Mouse (Mus musculus) cerebellum, adult 8-10 months (tissue): ENCODE results near the gene AA986860.
A peak's percentile ranks its signal among the peaks of the same experiment; 100 is the strongest.

Source experiments
- DNase-seq: peaks from one replicate; pipeline ENCODE4 v3.0.0; 2022

AA986860 gene

DNA sequence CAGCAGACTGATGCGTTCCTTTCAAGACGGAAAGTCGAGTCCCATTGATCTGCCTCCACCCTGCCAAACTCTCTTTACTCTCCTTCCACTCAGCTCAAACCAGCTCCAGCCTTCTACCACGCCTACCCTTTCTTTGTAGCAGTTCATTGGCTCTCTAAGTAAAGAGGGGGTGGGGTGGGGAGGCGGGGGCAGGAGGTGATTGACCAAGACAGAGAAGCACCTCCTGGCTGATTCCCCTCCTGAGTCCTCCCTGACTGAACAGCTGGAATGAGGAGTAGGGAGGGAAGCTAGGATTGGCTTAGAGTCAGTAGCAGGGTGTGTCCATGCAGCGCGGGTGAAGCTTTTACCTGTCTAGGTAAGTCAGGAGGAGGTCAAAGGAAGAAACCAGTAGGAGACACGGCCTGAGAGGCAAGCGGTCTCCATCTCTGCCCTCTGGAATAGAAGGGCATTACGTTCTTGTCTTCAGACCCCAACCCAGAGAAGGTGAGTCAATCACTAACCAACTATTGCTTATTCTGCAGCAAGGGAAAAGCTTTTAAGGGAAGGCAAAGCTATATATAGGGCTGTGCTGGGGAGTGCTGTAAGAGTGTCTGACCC lies at the start of gene AA986860:
TSS of gene AA986860 (plus strand) at position 236 of the 597 bp plus-strand sequence.
- DNase-seq, result no peak

GRCm38 (mm10) chr1:130683905-130684304 lies 47.9 kb upstream of the AA986860 start:
- DNase-seq, result no peak

GRCm38 (mm10) chr1:130698601-130699000 lies 33.2 kb upstream of the AA986860 start:
- DNase-seq, result no peak

DNA sequence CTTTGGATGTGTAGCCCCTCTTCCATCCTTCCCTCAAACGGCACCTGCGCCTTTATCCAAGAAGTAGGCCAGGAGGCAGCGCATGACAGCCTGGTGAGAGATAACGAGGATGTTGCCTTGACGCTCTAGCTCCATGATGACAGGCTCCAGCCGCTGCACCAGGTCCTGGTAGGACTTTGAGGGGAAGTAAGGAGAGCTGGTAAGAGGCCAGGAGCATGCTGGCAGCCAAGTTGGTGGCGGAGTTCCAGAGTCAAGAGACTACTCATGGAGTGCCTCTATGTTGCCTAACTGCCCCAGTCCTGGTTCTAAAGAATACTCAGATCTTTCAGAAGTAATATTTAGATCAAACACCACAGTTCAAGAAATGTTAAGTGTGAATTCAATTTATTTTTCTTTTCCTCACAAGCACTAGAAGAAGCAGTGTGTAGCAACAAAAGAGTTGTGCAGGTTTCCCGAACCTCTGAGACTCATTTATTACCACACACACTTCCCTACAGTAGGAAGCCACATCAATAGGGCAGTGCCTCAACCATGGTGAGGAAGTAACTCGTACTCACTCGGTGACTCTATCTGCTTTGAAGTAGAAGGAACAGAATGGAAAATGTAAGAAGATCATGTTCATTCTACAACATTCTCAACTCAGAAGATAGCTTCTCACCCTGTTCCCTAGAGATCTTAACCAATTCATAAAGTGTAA lies 31.7 kb upstream of the AA986860 start:
- DNase-seq, result peak; percentile 41

DNA sequence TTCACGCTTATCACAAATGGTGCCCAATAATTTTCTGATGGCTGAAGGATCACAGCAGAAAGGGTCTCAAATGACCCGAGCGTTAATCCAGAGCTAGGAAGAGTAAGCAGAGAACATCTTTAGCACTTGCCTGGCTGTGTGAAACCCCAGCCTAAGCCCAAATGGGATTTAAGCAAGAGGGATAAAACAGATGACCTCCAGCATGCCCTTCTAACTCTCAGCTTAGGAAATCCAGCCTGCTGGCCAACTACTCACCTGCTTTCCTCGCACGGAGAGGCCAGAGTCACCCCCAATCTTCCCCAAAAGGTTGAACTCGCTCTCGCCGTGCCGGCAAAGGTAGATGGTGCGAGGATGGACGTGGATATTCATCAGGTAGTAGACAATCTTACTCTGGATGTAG lies 29.8 kb upstream of the AA986860 start:
- DNase-seq, result no peak

DNA sequence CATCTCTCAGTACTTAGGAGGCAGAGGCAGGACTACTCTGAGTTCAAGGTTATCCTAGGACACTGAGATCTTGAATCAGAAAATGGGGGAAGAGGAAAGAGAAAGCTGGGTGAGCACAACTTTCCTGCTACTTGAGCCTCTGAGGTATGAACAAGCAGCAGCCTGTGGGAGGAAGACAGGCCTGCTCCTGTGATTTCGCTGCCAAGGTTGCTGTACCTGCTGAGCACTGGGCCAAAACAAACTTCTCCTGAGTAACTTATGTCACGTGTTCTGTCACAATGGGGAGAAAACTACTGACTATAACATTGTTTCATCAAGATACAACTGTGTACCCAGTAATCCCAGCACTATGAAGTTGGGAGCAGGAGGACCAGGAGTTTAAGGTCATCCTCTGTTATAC lies 28.2 kb upstream of the AA986860 start:
- no peak for DNase-seq

GRCm38 (mm10) chr1:130710283-130711080 lies 21.3 kb upstream of the AA986860 start:
- no peak for DNase-seq

DNA sequence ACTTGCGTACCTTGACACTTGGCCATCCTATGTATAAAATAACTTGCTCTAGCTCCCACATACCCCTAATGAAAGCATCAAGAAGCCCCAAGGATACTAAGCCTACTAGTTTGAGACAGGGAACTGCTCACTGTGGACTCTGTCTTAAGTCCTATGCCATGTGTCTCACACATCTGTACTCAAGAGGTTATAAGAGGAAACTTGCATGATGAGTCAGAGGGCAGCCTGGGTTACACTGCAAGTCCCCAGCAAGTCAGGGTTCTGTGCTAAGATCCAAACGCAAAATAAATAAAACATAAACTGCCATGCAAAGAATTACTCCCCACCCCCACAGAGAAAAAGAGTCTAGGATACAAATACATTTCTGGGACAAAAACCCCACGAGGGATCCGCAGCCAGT lies 17.7 kb upstream of the AA986860 start:
- no peak for DNase-seq

- DNase-seq, result peak; percentile 98
These were observed 16.1 kb upstream of the AA986860 start, which contains the start of gene Gm29427 for GRCm38 (mm10) chr1:130715561-130716217. Gene Gm29427 (minus strand): TSS chr1:130715799.

- no peak for DNase-seq
These were observed 15.6 kb upstream of the AA986860 start for GRCm38 (mm10) chr1:130716218-130716512.

- DNase-seq, result no peak
These were observed 15.1 kb upstream of the AA986860 start for GRCm38 (mm10) chr1:130716513-130717290.

DNA sequence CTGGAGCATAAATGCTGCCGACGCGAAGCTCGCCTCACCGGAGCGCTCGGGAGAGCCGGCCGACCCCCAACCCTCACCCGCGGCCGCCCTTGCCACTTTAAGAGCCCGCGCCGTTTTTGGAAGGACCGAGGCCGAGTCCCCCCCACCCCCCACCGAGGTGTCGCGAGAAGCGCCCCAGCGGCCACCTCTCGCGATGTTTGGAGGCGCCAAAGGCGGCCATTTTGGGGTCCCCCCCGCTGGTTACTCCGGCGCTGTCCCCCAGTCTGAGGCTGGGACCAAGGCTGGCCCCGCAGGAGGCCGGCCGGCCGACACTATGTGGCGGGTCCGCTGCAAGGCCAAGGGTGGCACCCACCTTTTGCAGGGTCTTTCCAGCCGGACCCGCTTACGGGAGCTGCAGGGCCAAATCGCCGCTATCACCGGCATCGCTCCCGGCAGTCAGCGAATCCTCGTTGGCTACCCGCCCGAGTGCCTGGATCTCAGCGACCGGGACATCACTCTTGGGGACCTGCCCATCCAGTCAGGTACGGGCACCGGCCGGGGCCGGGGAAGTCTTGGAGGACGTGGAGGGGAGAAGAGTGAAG lies 14.4 kb upstream of the AA986860 start, which contains the start of gene Yod1:
TSS of gene Yod1 (plus strand) at position 37 of the 581 bp plus-strand sequence.
- peak; percentile 90 for DNase-seq

- DNase-seq, result no peak
These were observed 7.6 kb upstream of the AA986860 start for GRCm38 (mm10) chr1:130724206-130724605.

DNA sequence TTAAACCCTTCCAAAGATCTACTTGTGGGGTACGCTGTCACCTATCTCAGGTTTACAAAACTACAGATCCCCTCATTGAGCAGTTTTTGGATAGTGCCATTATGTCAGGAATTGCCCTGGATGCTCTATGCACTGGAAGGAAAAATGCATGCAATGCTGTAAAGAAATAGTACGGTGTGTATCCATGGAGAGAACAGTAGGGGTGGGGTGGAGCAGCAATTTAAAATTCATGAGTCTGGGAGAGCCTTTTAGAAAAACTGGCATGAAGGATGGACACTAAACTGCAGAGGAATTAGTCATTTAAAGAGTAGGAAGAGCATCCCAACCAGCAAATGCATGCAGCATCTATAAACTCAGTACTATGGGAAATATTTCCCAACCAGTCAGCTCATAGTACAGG lies 5.4 kb upstream of the AA986860 start:
- DNase-seq, result no peak

- DNase-seq, result no peak
These were observed 3.7 kb upstream of the AA986860 start for GRCm38 (mm10) chr1:130728070-130728469.

DNA sequence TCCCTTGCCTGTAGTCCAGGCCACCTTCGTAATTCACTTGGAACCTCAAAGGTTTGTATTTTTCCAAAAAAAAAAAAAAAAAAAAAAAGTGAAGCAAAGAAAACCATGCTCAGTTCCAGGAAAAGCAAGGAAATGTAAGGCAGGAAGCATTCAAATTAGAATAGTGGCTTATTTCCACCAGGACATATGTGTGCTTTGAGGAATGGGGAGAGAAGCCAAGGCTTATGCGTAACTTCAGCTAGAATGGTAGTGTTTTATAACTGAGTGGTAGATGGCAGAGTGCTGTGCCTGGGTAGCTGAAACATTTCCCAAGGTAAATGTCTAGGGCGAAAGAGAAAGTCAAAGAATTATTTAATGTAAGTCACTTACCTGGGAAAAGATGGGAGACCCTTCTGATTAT lies 3.1 kb upstream of the AA986860 start:
- no peak for DNase-seq

DNA sequence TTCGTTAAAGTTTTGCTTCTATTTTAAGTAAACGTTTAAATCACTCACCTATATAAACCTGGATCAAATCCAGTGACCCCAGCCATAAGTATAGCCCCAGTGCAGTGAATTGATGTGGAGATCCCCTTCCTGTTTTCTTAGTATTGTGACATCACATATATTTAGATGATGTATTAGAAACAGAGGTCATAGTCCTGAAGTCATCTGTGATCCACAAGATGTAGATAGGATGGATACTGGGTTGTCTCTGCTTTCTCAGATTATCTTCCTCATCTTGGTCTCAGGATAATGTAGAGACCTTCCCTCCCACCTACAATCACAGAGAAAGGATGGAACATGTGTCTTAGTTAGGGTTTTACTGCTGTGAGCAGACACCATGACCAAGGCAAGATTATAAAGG lies 2.6 kb upstream of the AA986860 start, which contains the start of gene Pfkfb2:
TSS of gene Pfkfb2 (minus strand) at position 101 of the 400 bp plus-strand sequence.
- no peak for DNase-seq

DNA sequence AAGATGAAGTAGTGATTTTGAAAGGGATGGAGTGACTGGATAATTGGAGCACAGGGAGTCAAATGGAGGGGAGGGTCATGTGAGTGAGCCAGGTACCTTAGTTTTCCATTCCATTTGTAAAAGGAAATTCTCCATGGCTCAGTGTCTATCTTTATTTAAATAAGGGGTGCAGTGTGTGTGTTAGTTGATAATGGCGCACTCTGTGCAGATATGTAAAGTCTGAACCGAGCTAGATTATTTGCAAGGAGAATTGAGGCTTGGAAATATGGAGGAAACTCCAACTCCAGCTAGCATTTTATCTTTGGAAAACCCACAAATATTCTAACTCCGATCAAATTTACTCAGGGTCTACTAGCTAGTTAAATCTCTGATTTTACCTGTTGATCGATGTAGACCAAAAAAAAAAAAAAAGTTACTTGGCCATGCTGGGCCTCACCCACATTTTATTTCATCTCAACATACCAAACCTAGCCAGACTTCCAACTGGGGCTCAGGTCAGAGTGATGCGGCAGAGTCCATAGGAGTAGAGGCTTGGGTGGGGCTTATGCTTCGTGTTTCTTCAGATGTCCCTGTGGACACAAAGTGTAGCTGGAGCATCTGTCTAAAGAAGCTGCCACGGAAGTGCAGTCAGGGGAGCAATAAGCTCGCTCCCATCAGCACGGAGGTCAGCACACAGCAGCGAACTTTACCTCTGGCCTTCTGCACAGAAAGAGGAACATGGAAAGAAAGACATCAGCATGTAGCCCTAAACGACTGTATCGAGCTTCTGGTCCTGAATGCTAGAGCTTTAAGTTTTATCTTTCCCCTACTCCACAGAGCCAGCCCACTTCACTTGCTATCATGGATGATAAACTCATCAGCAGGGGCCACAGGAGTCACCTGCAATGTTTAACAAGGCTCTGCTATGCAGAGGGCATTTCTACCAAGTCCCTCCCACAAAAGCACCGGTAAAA lies 1.2 kb downstream of the AA986860 start:
- no peak for DNase-seq

GRCm38 (mm10) chr1:130733671-130734070 lies 1.9 kb downstream of the AA986860 start:
- DNase-seq, result no peak

DNA sequence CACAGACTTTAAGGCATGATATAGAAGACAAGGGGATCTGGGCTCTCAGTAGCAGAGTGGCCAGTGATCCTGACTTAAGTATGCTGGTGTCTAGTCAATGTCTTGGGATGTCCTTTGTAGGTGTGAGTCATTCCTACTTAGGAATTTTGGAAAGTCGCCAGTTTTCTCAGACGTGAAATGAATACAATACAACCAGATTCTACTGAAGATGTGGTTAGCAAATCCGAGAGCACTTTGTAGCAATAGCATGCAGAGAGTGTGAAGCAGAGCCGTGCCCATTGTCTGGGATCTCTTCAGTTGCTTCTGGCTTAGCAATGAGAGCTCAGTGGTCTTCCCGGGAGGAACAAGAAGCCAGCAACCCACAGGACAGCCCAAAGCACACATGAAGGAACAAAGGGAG lies 2.7 kb downstream of the AA986860 start:
- DNase-seq, result no peak

DNA sequence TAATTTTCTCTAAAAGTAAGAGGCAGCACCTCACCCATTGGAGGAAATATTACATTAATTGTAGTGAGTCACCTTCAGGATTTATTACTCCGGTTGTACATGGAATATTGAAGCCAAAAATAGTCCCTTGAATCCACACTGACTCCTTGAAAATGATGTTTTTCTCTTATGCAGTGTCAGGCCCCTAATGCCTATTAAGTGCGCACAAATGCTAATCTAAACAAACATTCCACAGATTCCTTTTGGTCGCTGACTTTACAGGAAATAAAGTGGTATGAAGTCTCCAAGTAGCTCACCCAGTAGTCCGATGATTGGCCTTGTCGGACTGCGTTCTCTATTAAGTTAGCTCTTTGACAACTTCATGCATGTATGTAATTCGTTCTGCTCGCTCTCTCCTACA lies 3.1 kb downstream of the AA986860 start:
- DNase-seq, result no peak
